ENCODE assay signal across 9 mouse cellular contexts in genomic region chr9:59071220-59071977, GRCm38 (mm10). TPM values are rescaled to one million over a fixed set of nuclear protein-coding genes. Genes with fewer than 3 reads are reported as not detected.
DNase-seq lines count a peak whose midpoint lies in the region; ATAC-seq and TF ChIP-seq lines count a peak whose summit lies in the region.
"Had no signal": no experiment of that assay in that cellular context is flagged by ENCODE, and none has a peak within 500 bp of the region (broad histone marks: within the 10 kb centered on the region; RNA-seq: fewer than 3 reads in every experiment).

No protein-coding gene starts in this region.

- no peak overlapping the region for H3K4me3 ChIP-seq in layer of hippocampus, adult 2 months
- H3K4me3 ChIP-seq in embryonic facial prominence, embryonic 12.5 days = no peak overlapping the region
- no peak overlapping the region for H3K4me3 ChIP-seq in hindbrain, embryonic 14.5 days (replicated peaks; ENCODE audit: low read length)
- H3K4me3 ChIP-seq in small intestine, adult 2 months (ENCODE audit: low read depth, low read length) = no peak overlapping the region

- no peak overlapping the region for H3K9ac ChIP-seq in embryonic facial prominence, embryonic 12.5 days
- no peak overlapping the region for H3K9ac ChIP-seq in hindbrain, embryonic 14.5 days

- H3K4me2 ChIP-seq in embryonic facial prominence, embryonic 12.5 days (replicated peaks) = no peak overlapping the region
- H3K4me2 ChIP-seq in hindbrain, embryonic 14.5 days (replicated peaks) = peak overlapping the region; percentile 53

- TF ChIP-seq POLR2A in small intestine, adult 2 months (IDR thresholded peaks at IDR 0.05; ENCODE audit: low read depth, low read length) = no peak

- no peaks in the 10 kb centered on the region for H3K27me3 ChIP-seq in embryonic facial prominence, embryonic 12.5 days
- no peaks in the 10 kb centered on the region for H3K27me3 ChIP-seq in hindbrain, embryonic 14.5 days (ENCODE audit: control insufficient read depth, insufficient read depth, low read length)
- no peaks in the 10 kb centered on the region for H3K27me3 ChIP-seq in small intestine, adult 2 months (ENCODE audit: control insufficient read depth, insufficient read depth, low read length)

- ATAC-seq in embryonic facial prominence, embryonic 12.5 days (ENCODE audit: insufficient number of reproducible peaks, insufficient read depth, low FRiP score, low TSS enrichment) = no peak
- no peak for ATAC-seq in hindbrain, embryonic 14.5 days (ENCODE audit: low FRiP score)
- ATAC-seq: Patski had no signal

- H3K27ac ChIP-seq in layer of hippocampus, adult 2 months = peak overlapping the region; percentile 53; the same call in 1 of the 2 replicates
- peak overlapping the region; percentile 41; the same call in 1 of the 2 replicates for H3K27ac ChIP-seq in embryonic facial prominence, embryonic 12.5 days
- H3K27ac ChIP-seq in hindbrain, embryonic 14.5 days = peak overlapping the region; percentile 81; the same call in 1 of the 2 replicates
- peak overlapping the region; percentile 14; the same call in 1 of the 2 replicates for H3K27ac ChIP-seq in small intestine, adult 2 months (ENCODE audit: insufficient read depth, low read depth, low read length)

- TF ChIP-seq CTCF in layer of hippocampus, adult 2 months (conservative IDR thresholded peaks at IDR 0.05) = no peak
- no peak for TF ChIP-seq CTCF in small intestine, adult 2 months (IDR thresholded peaks at IDR 0.05; ENCODE audit: extremely low read depth, insufficient read length, insufficient replicate concordance, low read depth, low read length)

- DNase-seq in layer of hippocampus, adult 2 months (ENCODE audit: low spot score in 2 of 2) = no peak
- no peak for DNase-seq in layer of hippocampus, adult 8-10 months (ENCODE audit: low spot score in 2 of 2)
- DNase-seq in hindbrain, embryonic 14.5 days (ENCODE audit: low spot score) = no peak
- no peak for DNase-seq in right cerebral cortex, adult 18-20 months
- DNase-seq in cerebellum, adult 9-10 months = no peak
- DNase-seq in frontal cortex, postnatal 25 days (ENCODE audit: low spot score in 2 of 2) = no peak

- no peaks in the 10 kb centered on the region for H3K36me3 ChIP-seq in embryonic facial prominence, embryonic 12.5 days
- no peaks in the 10 kb centered on the region for H3K36me3 ChIP-seq in hindbrain, embryonic 14.5 days (replicated peaks; ENCODE audit: control insufficient read depth, insufficient read depth)
- H3K36me3 ChIP-seq in small intestine, adult 2 months (ENCODE audit: control insufficient read depth, insufficient read depth, low read length) = no peaks in the 10 kb centered on the region

- 50% methylated on average over 7 of the region's 7 CpGs for WGBS in embryonic facial prominence, embryonic 12.5 days
- WGBS in hindbrain, embryonic 14.5 days = 57% methylated on average over 7 of the region's 7 CpGs
- 64% methylated on average over 7 of the region's 7 CpGs for WGBS in small intestine, adult 2 months

- peaks cover 33% of the 10 kb centered on the region for H3K4me1 ChIP-seq in embryonic facial prominence, embryonic 12.5 days
- peaks cover 22% of the 10 kb centered on the region for H3K4me1 ChIP-seq in hindbrain, embryonic 14.5 days (replicated peaks; ENCODE audit: control insufficient read depth, insufficient read depth, low read length)
- no peaks in the 10 kb centered on the region for H3K4me1 ChIP-seq in small intestine, adult 2 months (ENCODE audit: control insufficient read depth, insufficient read depth, insufficient read length, low read length)

- no peaks in the 10 kb centered on the region for H3K9me3 ChIP-seq in embryonic facial prominence, embryonic 12.5 days
- H3K9me3 ChIP-seq in hindbrain, embryonic 14.5 days (ENCODE audit: control insufficient read depth, low read length) = no peaks in the 10 kb centered on the region

RNA-seq across cellular contexts. Expression of gene Neo1, which starts 35.2 kb away (rescaled TPM):
- total RNA-seq in layer of hippocampus, adult 2 months (2021) = 10 to 100 TPM; 78.8 to 81.5 TPM
- total RNA-seq in layer of hippocampus, adult 8-10 months (2022) = 10 to 100 TPM; 70.6 to 83.3 (median 79.0) TPM
- polyA plus RNA-seq in embryonic facial prominence, embryonic 12.5 days (2016; fragmentation: Nextera tagmentation; extraction: Ambion mirVana) = 60.0 and 61.4 TPM in 2 replicates
- polyA plus RNA-seq in hindbrain, embryonic 14.5 days (2014; fragmentation: Nextera tagmentation; extraction: Ambion mirVana) = 62.1 and 66.9 TPM in 2 replicates
- polyA plus RNA-seq in small intestine, adult 2 months (2012; rRNA removed) = 8.3 and 17.7 TPM in 2 replicates

Comparison
In these comparisons a context has a peak if more than half of its experiments do, and no peak if none do; other contexts are left out.
1. H3K27ac ChIP-seq: peak in every context shown above with its lines; median percentile 81 in hindbrain, embryonic 14.5 days; 53 in layer of hippocampus, adult 2 months; 41 in embryonic facial prominence, embryonic 12.5 days; 14 in small intestine, adult 2 months.